Comparison of ENCODE assay signal across 8 mouse cellular contexts in genomic region chr17:27797341-27797872, GRCm38 (mm10). TPM values are rescaled to one million over a fixed set of nuclear protein-coding genes. Genes with fewer than 3 reads are reported as not detected.
DNase-seq lines count a peak whose midpoint lies in the region; ATAC-seq and TF ChIP-seq lines count a peak whose summit lies in the region.

No protein-coding gene starts in this region.

- no peak overlapping the region for H3K4me3 ChIP-seq in embryonic facial prominence, embryonic 12.5 days
- H3K4me3 ChIP-seq in heart, embryonic 13.5 days = peak overlapping the region; percentile 44
- H3K4me3 ChIP-seq in kidney, embryonic 15.5 days (replicated peaks) = peak overlapping the region; percentile 13; the same call in 1 of the 2 replicates
- H3K4me3 ChIP-seq in lung, embryonic 14.5 days (ENCODE audit: low read depth, low read length) = no peak overlapping the region; the same call in 1 of the 2 replicates

- no peak for DNase-seq in frontal cortex, postnatal 10 days (ENCODE audit: low spot score in 2 of 2)
- peak; percentile 57 for DNase-seq in lung, embryonic 14.5 days
- peak; percentile 53 for DNase-seq in ovary, postnatal 36 days (ENCODE audit: low spot score)
- no peak for DNase-seq in thymus, postnatal 36 days

- peaks cover 47% of the 10 kb centered on the region for H3K4me1 ChIP-seq in embryonic facial prominence, embryonic 12.5 days
- peaks cover 56% of the 10 kb centered on the region for H3K4me1 ChIP-seq in heart, embryonic 13.5 days
- peaks cover 58% of the 10 kb centered on the region for H3K4me1 ChIP-seq in kidney, embryonic 15.5 days
- peaks cover 22% of the 10 kb centered on the region for H3K4me1 ChIP-seq in lung, embryonic 14.5 days (ENCODE audit: insufficient read depth)

- H3K36me3 ChIP-seq in embryonic facial prominence, embryonic 12.5 days = peaks cover 4% of the 10 kb centered on the region; the same call in 1 of the 2 replicates
- H3K36me3 ChIP-seq in heart, embryonic 13.5 days = peaks cover 12% of the 10 kb centered on the region
- H3K36me3 ChIP-seq in kidney, embryonic 15.5 days = peaks cover 11% of the 10 kb centered on the region
- H3K36me3 ChIP-seq in lung, embryonic 14.5 days (ENCODE audit: insufficient read depth) = peaks cover 8% of the 10 kb centered on the region

- H3K9me3 ChIP-seq in embryonic facial prominence, embryonic 12.5 days = no peaks in the 10 kb centered on the region
- H3K9me3 ChIP-seq in heart, embryonic 13.5 days = no peaks in the 10 kb centered on the region
- no peaks in the 10 kb centered on the region for H3K9me3 ChIP-seq in kidney, embryonic 15.5 days (replicated peaks)
- no peaks in the 10 kb centered on the region for H3K9me3 ChIP-seq in lung, embryonic 14.5 days (ENCODE audit: low read depth, low read length)

- H3K27ac ChIP-seq in embryonic facial prominence, embryonic 12.5 days = peak overlapping the region; percentile 59
- H3K27ac ChIP-seq in heart, embryonic 13.5 days (replicated peaks) = peak overlapping the region; percentile 91
- H3K27ac ChIP-seq in kidney, embryonic 15.5 days = peak overlapping the region; percentile 85
- H3K27ac ChIP-seq in lung, embryonic 14.5 days (ENCODE audit: low read depth) = peak overlapping the region; percentile 77

- H3K9ac ChIP-seq in embryonic facial prominence, embryonic 12.5 days = no peak overlapping the region
- H3K9ac ChIP-seq in heart, embryonic 13.5 days = peak overlapping the region; percentile 76
- H3K9ac ChIP-seq in kidney, embryonic 15.5 days = 0 out of 2 replicates have a peak overlapping the region, but pooled peaks have one; percentile 21
- H3K9ac ChIP-seq in lung, embryonic 14.5 days = peak overlapping the region; percentile 30; the same call in 1 of the 2 replicates

- WGBS in embryonic facial prominence, embryonic 12.5 days = 44% methylated on average over 11 of the region's 11 CpGs
- WGBS in heart, embryonic 13.5 days = 19% methylated on average over 11 of the region's 11 CpGs
- WGBS in kidney, embryonic 15.5 days = 6% methylated on average over 11 of the region's 11 CpGs
- 16% methylated on average over 11 of the region's 11 CpGs for WGBS in lung, embryonic 14.5 days

- ATAC-seq in frontal cortex, adult (ENCODE audit: low TSS enrichment) = peak; percentile 59; the same call in 1 of the 2 replicates
- no peak for ATAC-seq in embryonic facial prominence, embryonic 12.5 days (ENCODE audit: insufficient number of reproducible peaks, insufficient read depth, low FRiP score, low TSS enrichment)
- ATAC-seq in heart, embryonic 13.5 days (ENCODE audit: extremely low read depth, insufficient number of reproducible peaks, low FRiP score, low TSS enrichment) = peak; percentile 43; the same call in 1 of the 2 replicates
- ATAC-seq in kidney, embryonic 15.5 days (replicated peaks; ENCODE audit: low FRiP score) = peak; percentile 47; the same call in 1 of the 2 replicates
- 0 out of 2 replicates have a peak, but pooled peaks have one; percentile 35 for ATAC-seq in lung, embryonic 14.5 days (ENCODE audit: insufficient read depth)

- no peaks in the 10 kb centered on the region for H3K27me3 ChIP-seq in embryonic facial prominence, embryonic 12.5 days
- H3K27me3 ChIP-seq in heart, embryonic 13.5 days (replicated peaks) = no peaks in the 10 kb centered on the region
- H3K27me3 ChIP-seq in kidney, embryonic 15.5 days = no peaks in the 10 kb centered on the region
- no peaks in the 10 kb centered on the region for H3K27me3 ChIP-seq in lung, embryonic 14.5 days (ENCODE audit: insufficient read depth, low read length)

- no peak for TF ChIP-seq CTCF in lung, embryonic 14.5 days (IDR thresholded peaks at IDR 0.05; ENCODE audit: low read depth)

- H3K4me2 ChIP-seq in embryonic facial prominence, embryonic 12.5 days (replicated peaks) = no peak overlapping the region; the same call in 1 of the 2 replicates
- peak overlapping the region; percentile 73 for H3K4me2 ChIP-seq in heart, embryonic 13.5 days
- H3K4me2 ChIP-seq in kidney, embryonic 15.5 days = peak overlapping the region; percentile 43
- H3K4me2 ChIP-seq in lung, embryonic 14.5 days = peak overlapping the region; percentile 43

RNA-seq across cellular contexts. Expression of gene D17Wsu92e, which starts 23.0 kb away (rescaled TPM):
- polyA plus RNA-seq in embryonic facial prominence, embryonic 12.5 days (2016; fragmentation: Nextera tagmentation; extraction: Ambion mirVana) = 17.9 and 18.9 TPM in 2 replicates
- polyA plus RNA-seq in heart, embryonic 13.5 days (2015; fragmentation: Nextera tagmentation; extraction: Ambion mirVana) = 13.1 and 13.4 TPM in 2 replicates
- polyA plus RNA-seq in kidney, embryonic 15.5 days (2015; fragmentation: Nextera tagmentation; extraction: Ambion mirVana) = 16.7 and 16.8 TPM in 2 replicates
- 19.5 and 20.3 TPM in 2 replicates for polyA plus RNA-seq in lung, embryonic 14.5 days (2014; fragmentation: Nextera tagmentation; extraction: Ambion mirVana)

RNA-seq across cellular contexts. Expression of gene Snrpc, which starts 40.5 kb away (rescaled TPM):
- 348 and 358 TPM in 2 replicates for polyA plus RNA-seq in embryonic facial prominence, embryonic 12.5 days (2016; fragmentation: Nextera tagmentation; extraction: Ambion mirVana)
- polyA plus RNA-seq in heart, embryonic 13.5 days (2015; fragmentation: Nextera tagmentation; extraction: Ambion mirVana) = 219 and 230 TPM in 2 replicates
- polyA plus RNA-seq in kidney, embryonic 15.5 days (2015; fragmentation: Nextera tagmentation; extraction: Ambion mirVana) = 330 and 331 TPM in 2 replicates
- polyA plus RNA-seq in lung, embryonic 14.5 days (2014; fragmentation: Nextera tagmentation; extraction: Ambion mirVana) = 361 and 368 TPM in 2 replicates

RNA-seq across cellular contexts. Expression of gene Uhrf1bp1, which starts 58.8 kb away (rescaled TPM):
- 9.2 and 10.1 TPM in 2 replicates for polyA plus RNA-seq in embryonic facial prominence, embryonic 12.5 days (2016; fragmentation: Nextera tagmentation; extraction: Ambion mirVana)
- polyA plus RNA-seq in heart, embryonic 13.5 days (2015; fragmentation: Nextera tagmentation; extraction: Ambion mirVana) = 3.1 TPM in 2 replicates
- 6.1 and 7.9 TPM in 2 replicates for polyA plus RNA-seq in kidney, embryonic 15.5 days (2015; fragmentation: Nextera tagmentation; extraction: Ambion mirVana)
- 7.1 and 8.0 TPM in 2 replicates for polyA plus RNA-seq in lung, embryonic 14.5 days (2014; fragmentation: Nextera tagmentation; extraction: Ambion mirVana)

Comparison
In these comparisons a context has a peak if more than half of its experiments do, and no peak if none do; other contexts are left out.
1. DNase-seq: peak in lung, embryonic 14.5 days (single experiment) and ovary, postnatal 36 days (single experiment); none in frontal cortex, postnatal 10 days (0 of 2) and thymus, postnatal 36 days (0 of 2).
2. H3K4me3 ChIP-seq: peak in heart, embryonic 13.5 days (single experiment) and kidney, embryonic 15.5 days (single experiment); none in embryonic facial prominence, embryonic 12.5 days (single experiment) and lung, embryonic 14.5 days (single experiment).
3. Peak in every context shown above with its lines, with median percentiles within 50 percentile points of each other: H3K27ac ChIP-seq.